Mouse (Mus musculus) CH12F3 (cell line): ENCODE measurements around the gene Galm.
"Not testable (repeated sequence)": the region's sequence is repeated elsewhere in the genome, so short reads cannot be mapped to it uniquely, and the experiment has no call there.

Experiments used
- in situ Hi-C: fragments of 300-500 bp; cut with MboI; formaldehyde crosslinking; loops from 2 replicates; pipeline ENCODE4 v1.14.3; 2020; ENCODE audit warnings: low sequenced_read_pairs

Gene Galm

GRCm38 (mm10) chr17:80199160-80199778, 72.0 kb downstream of the Galm start:
- in situ Hi-C loops = loop anchor here (25.0 kb wide), 1 partner anchor 337 kb away; no protein-coding TSS in a partner anchor

GRCm38 (mm10) chr17:80205657-80206056, 78.4 kb downstream of the Galm start:
- in situ Hi-C loops = no loop called here

- in situ Hi-C loops = no loop called here
Observed at GRCm38 (mm10) chr17:80206301-80206670, 79.0 kb downstream of the Galm start.

GRCm38 (mm10) chr17:80206671-80207581, 79.7 kb downstream of the Galm start, which contains the start of the genes Srsf7 and Ttc39d:
Gene Srsf7, minus strand, starts transcription at chr17:80207307.
Gene Ttc39d, plus strand, starts transcription at chr17:80207460.
- in situ Hi-C loops = no loop called here

GRCm38 (mm10) chr17:80213998-80214397, 86.7 kb downstream of the Galm start:
- in situ Hi-C loops = not testable (repeated sequence)

GRCm38 (mm10) chr17:80220131-80220530, 92.9 kb downstream of the Galm start:
- in situ Hi-C loops = no loop called here

GRCm38 (mm10) chr17:80221202-80221601, 93.9 kb downstream of the Galm start:
- in situ Hi-C loops = no loop called here

- in situ Hi-C loops = no loop called here
Observed at GRCm38 (mm10) chr17:80221890-80222628, 94.8 kb downstream of the Galm start.

- in situ Hi-C loops = no loop called here
Observed at GRCm38 (mm10) chr17:80223829-80224228, 96.6 kb downstream of the Galm start.

GRCm38 (mm10) chr17:80224326-80225116, 97.2 kb downstream of the Galm start, which contains the start of gene Gemin6:
Gene Gemin6, plus strand, starts transcription at chr17:80224441.
- in situ Hi-C loops = no loop called here

- in situ Hi-C loops = not testable (repeated sequence)
Observed at GRCm38 (mm10) chr17:80225142-80225541, 97.9 kb downstream of the Galm start.

- in situ Hi-C loops = no loop called here
Observed at GRCm38 (mm10) chr17:80229396-80229795, 102.1 kb downstream of the Galm start.

GRCm38 (mm10) chr17:80233844-80234243, 106.6 kb downstream of the Galm start:
- in situ Hi-C loops = no loop called here

GRCm38 (mm10) chr17:80234376-80234775, 107.1 kb downstream of the Galm start:
- in situ Hi-C loops = no loop called here
